Mouse (Mus musculus): ENCODE measurements around the gene Fap. TPM values are rescaled to one million over a fixed set of nuclear protein-coding genes. Genes with fewer than 3 reads are reported as not detected.
A peak's percentile ranks its signal among the peaks of the same experiment; 100 is the strongest.

Fap gene
- polyA plus RNA-seq, 1 experiment, result 0.64 TPM

GRCm38 (mm10) chr2:62480285-62481198, 93.3 kb downstream of the Fap start:
- Histone ChIP-seq H3K4me1 (ENCODE audit: control insufficient read depth, insufficient read depth, low read length) (no peaks in the 10 kb centered on the region), H3K4me3 (replicated peaks; ENCODE audit: extremely low read depth, low read depth, low read length) (no peak overlapping the region)
- TF ChIP-seq CTCF (IDR thresholded peaks at IDR 0.05; ENCODE audit: insufficient read depth, low read length) (no peak), POLR2A (IDR thresholded peaks at IDR 0.05; ENCODE audit: borderline replicate concordance, extremely low read depth, low read depth, low read length) (no peak)
- no peak for DNase-seq
- 60% methylated on average over 9 of the region's 9 CpGs for WGBS

- TF ChIP-seq CTCF (IDR thresholded peaks at IDR 0.05; ENCODE audit: insufficient read depth, low read length) (no peak), POLR2A (IDR thresholded peaks at IDR 0.05; ENCODE audit: borderline replicate concordance, extremely low read depth, low read depth, low read length) (no peak)
- Histone ChIP-seq H3K4me1 (ENCODE audit: control insufficient read depth, insufficient read depth, low read length) (no peaks in the 10 kb centered on the region; the same call in 1 of the 2 replicates), H3K4me3 (replicated peaks; ENCODE audit: extremely low read depth, low read depth, low read length) (no peak overlapping the region)
- DNase-seq, result no peak
- WGBS, result 73% methylated on average over 9 of the region's 9 CpGs
Measured at GRCm38 (mm10) chr2:62469551-62469950, 104.3 kb downstream of the Fap start.

GRCm38 (mm10) chr2:62463287-62463686, 110.6 kb downstream of the Fap start:
- TF ChIP-seq CTCF (IDR thresholded peaks at IDR 0.05; ENCODE audit: insufficient read depth, low read length) (no peak), POLR2A (IDR thresholded peaks at IDR 0.05; ENCODE audit: borderline replicate concordance, extremely low read depth, low read depth, low read length) (no peak)
- WGBS, result 80% methylated on average over 2 of the region's 2 CpGs
- Histone ChIP-seq H3K4me3 (replicated peaks; ENCODE audit: extremely low read depth, low read depth, low read length) (no peak overlapping the region), H3K4me1 (ENCODE audit: control insufficient read depth, insufficient read depth, low read length) (no peaks in the 10 kb centered on the region)
- no peak for DNase-seq

GRCm38 (mm10) chr2:62462174-62462573, 111.7 kb downstream of the Fap start:
- TF ChIP-seq POLR2A (IDR thresholded peaks at IDR 0.05; ENCODE audit: borderline replicate concordance, extremely low read depth, low read depth, low read length), result no peak
- no peak for TF ChIP-seq CTCF (IDR thresholded peaks at IDR 0.05; ENCODE audit: insufficient read depth, low read length)
- Histone ChIP-seq H3K4me3 (replicated peaks; ENCODE audit: extremely low read depth, low read depth, low read length) (no peak overlapping the region), H3K4me1 (ENCODE audit: control insufficient read depth, insufficient read depth, low read length) (no peaks in the 10 kb centered on the region)
- no peak for DNase-seq
- 85% methylated on average over 2 of the region's 2 CpGs for WGBS

GRCm38 (mm10) chr2:62460815-62461450, 112.9 kb downstream of the Fap start:
- no peak for TF ChIP-seq CTCF (IDR thresholded peaks at IDR 0.05; ENCODE audit: insufficient read depth, low read length)
- TF ChIP-seq POLR2A (IDR thresholded peaks at IDR 0.05; ENCODE audit: borderline replicate concordance, extremely low read depth, low read depth, low read length), result no peak
- H3K4me1 ChIP-seq (ENCODE audit: control insufficient read depth, insufficient read depth, low read length), result no peaks in the 10 kb centered on the region
- H3K4me3 ChIP-seq (replicated peaks; ENCODE audit: extremely low read depth, low read depth, low read length), result no peak overlapping the region
- WGBS, result 78% methylated on average over 12 of the region's 12 CpGs
- no peak for DNase-seq

GRCm38 (mm10) chr2:62460231-62460710, 113.6 kb downstream of the Fap start:
- no peak for DNase-seq
- TF ChIP-seq POLR2A (IDR thresholded peaks at IDR 0.05; ENCODE audit: borderline replicate concordance, extremely low read depth, low read depth, low read length), result no peak
- TF ChIP-seq CTCF (IDR thresholded peaks at IDR 0.05; ENCODE audit: insufficient read depth, low read length), result no peak

GRCm38 (mm10) chr2:62459241-62460174, 114.4 kb downstream of the Fap start:
- H3K4me3 ChIP-seq (replicated peaks; ENCODE audit: extremely low read depth, low read depth, low read length), result no peak overlapping the region
- no peaks in the 10 kb centered on the region for H3K4me1 ChIP-seq (ENCODE audit: control insufficient read depth, insufficient read depth, low read length)
- WGBS, result 45% methylated on average over 18 of the region's 18 CpGs
- DNase-seq, result no peak
- TF ChIP-seq CTCF (IDR thresholded peaks at IDR 0.05; ENCODE audit: insufficient read depth, low read length) (no peak), POLR2A (IDR thresholded peaks at IDR 0.05; ENCODE audit: borderline replicate concordance, extremely low read depth, low read depth, low read length) (no peak)

More at GRCm38 (mm10) chr2:62460231-62460710, 113.6 kb downstream of the Fap start:
- 51% methylated on average over 7 of the region's 7 CpGs for WGBS
- H3K4me1 ChIP-seq (ENCODE audit: control insufficient read depth, insufficient read depth, low read length), result no peaks in the 10 kb centered on the region
- H3K4me3 ChIP-seq (replicated peaks; ENCODE audit: extremely low read depth, low read depth, low read length), result no peak overlapping the region

GRCm38 (mm10) chr2:62458070-62458469, 115.8 kb downstream of the Fap start:
- WGBS, result 34% methylated on average over 9 of the region's 9 CpGs
- Histone ChIP-seq H3K4me3 (replicated peaks; ENCODE audit: extremely low read depth, low read depth, low read length) (no peak overlapping the region), H3K4me1 (ENCODE audit: control insufficient read depth, insufficient read depth, low read length) (no peaks in the 10 kb centered on the region)
- DNase-seq, result no peak
- TF ChIP-seq POLR2A (IDR thresholded peaks at IDR 0.05; ENCODE audit: borderline replicate concordance, extremely low read depth, low read depth, low read length) (no peak), CTCF (IDR thresholded peaks at IDR 0.05; ENCODE audit: insufficient read depth, low read length) (peak; percentile 41; the same call in 1 of the 2 replicates)

- Histone ChIP-seq H3K4me3 (replicated peaks; ENCODE audit: extremely low read depth, low read depth, low read length) (no peak overlapping the region), H3K4me1 (ENCODE audit: control insufficient read depth, insufficient read depth, low read length) (no peaks in the 10 kb centered on the region)
- no peak for DNase-seq
- 82% methylated on average over 11 of the region's 11 CpGs for WGBS
- TF ChIP-seq CTCF (IDR thresholded peaks at IDR 0.05; ENCODE audit: insufficient read depth, low read length), result no peak
- TF ChIP-seq POLR2A (IDR thresholded peaks at IDR 0.05; ENCODE audit: borderline replicate concordance, extremely low read depth, low read depth, low read length), result no peak
Measured at GRCm38 (mm10) chr2:62454991-62455390, 118.9 kb downstream of the Fap start.
